Comparison of ENCODE assay signal across 30 mouse cellular contexts in the genomic region with DNA sequence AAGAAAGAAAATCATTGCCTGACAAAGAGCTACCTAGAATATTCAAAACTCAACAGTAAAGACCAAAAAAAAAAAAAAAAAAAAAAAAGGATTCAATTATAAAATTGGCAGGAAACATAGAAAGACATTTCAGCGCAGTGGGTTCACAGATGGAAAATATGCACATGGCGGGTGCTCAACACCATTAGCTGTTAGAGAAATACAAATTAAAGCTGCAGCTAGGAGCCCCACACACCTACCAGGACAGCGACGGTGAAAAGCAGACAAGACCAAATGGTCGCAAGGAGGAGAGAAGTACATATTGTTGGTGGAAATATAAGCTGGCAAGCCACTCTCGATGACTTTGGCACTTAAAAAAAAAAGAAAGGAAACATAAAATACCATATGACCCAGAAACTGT.
DNase-seq lines count a peak whose midpoint lies in the region; ATAC-seq and TF ChIP-seq lines count a peak whose summit lies in the region.
"Had no signal": no experiment of that assay in that cellular context is flagged by ENCODE, and none has a peak within 500 bp of the region (broad histone marks: within the 10 kb centered on the region; RNA-seq: fewer than 3 reads in every experiment).

No protein-coding gene starts in this region.

- no peaks in the 10 kb centered on the region for H3K9me3 ChIP-seq in forebrain, postnatal 0 days (ENCODE audit: low read length)
- H3K9me3 ChIP-seq in forebrain, embryonic 12.5 days: no peaks in the 10 kb centered on the region
- H3K9me3 ChIP-seq: embryonic facial prominence, embryonic 10.5 days; embryonic facial prominence, embryonic 15.5 days; heart, embryonic 13.5 days; liver, embryonic 13.5 days; midbrain, embryonic 13.5 days; neural tube, embryonic 13.5 days had no signal

- no peak; the same call in 1 of the 2 replicates for ATAC-seq in forebrain, postnatal 0 days
- no peak for ATAC-seq in forebrain, embryonic 12.5 days (ENCODE audit: low FRiP score)
- ATAC-seq: intestine, postnatal 0 days; midbrain, embryonic 13.5 days; Patski had no signal

- TF ChIP-seq CTCF in forebrain, postnatal 0 days (IDR thresholded peaks at IDR 0.05; ENCODE audit: low read depth): no peak
- no peak for TF ChIP-seq CTCF in brain, embryonic 14.5 days (IDR thresholded peaks at IDR 0.05; ENCODE audit: borderline replicate concordance, extremely low read depth, insufficient read depth, insufficient read length)

- H3K27ac ChIP-seq in forebrain, postnatal 0 days (ENCODE audit: low read depth, low read length): no peak overlapping the region
- H3K27ac ChIP-seq in forebrain, embryonic 12.5 days: no peak overlapping the region
- H3K27ac ChIP-seq: embryonic facial prominence, embryonic 10.5 days; embryonic facial prominence, embryonic 15.5 days; gastrocnemius, adult 2 months; heart, adult 2 months; heart, embryonic 13.5 days; hindbrain, embryonic 14.5 days; liver, embryonic 13.5 days; macrophage; midbrain, embryonic 13.5 days; neural tube, embryonic 13.5 days had no signal

- no peaks in the 10 kb centered on the region for H3K4me1 ChIP-seq in forebrain, postnatal 0 days (ENCODE audit: insufficient read depth)
- H3K4me1 ChIP-seq in forebrain, embryonic 12.5 days: no peaks in the 10 kb centered on the region
- H3K4me1 ChIP-seq: embryonic facial prominence, embryonic 15.5 days; liver, embryonic 13.5 days; midbrain, embryonic 13.5 days; neural tube, embryonic 13.5 days had no signal

- no peaks in the 10 kb centered on the region for H3K36me3 ChIP-seq in forebrain, postnatal 0 days (ENCODE audit: insufficient read depth)
- no peaks in the 10 kb centered on the region for H3K36me3 ChIP-seq in forebrain, embryonic 12.5 days (replicated peaks)
- H3K36me3 ChIP-seq: embryonic facial prominence, embryonic 10.5 days; embryonic facial prominence, embryonic 15.5 days; heart, embryonic 13.5 days; liver, embryonic 13.5 days; midbrain, embryonic 13.5 days; neural tube, embryonic 13.5 days had no signal

- no peak overlapping the region for H3K9ac ChIP-seq in forebrain, postnatal 0 days
- H3K9ac ChIP-seq in forebrain, embryonic 12.5 days: no peak overlapping the region
- H3K9ac ChIP-seq: embryonic facial prominence, embryonic 15.5 days; heart, embryonic 13.5 days; hindbrain, embryonic 14.5 days; liver, embryonic 13.5 days; midbrain, embryonic 13.5 days; neural tube, embryonic 13.5 days had no signal

- DNase-seq in cerebellum, adult 9-10 months: peak; percentile 33
- no peak for DNase-seq in cerebellum, postnatal 4 days (ENCODE audit: low spot score in 2 of 2)
- DNase-seq in forebrain, postnatal 0 days: peak; percentile 56
- DNase-seq in brain, embryonic 14.5 days (ENCODE audit: low read depth): peak; percentile 50
- DNase-seq in layer of hippocampus, postnatal 36 days: peak; percentile 30 to 31
- DNase-seq in left cerebral cortex, postnatal 10 days (ENCODE audit: extremely low spot score in 1 of 2, low spot score in 2 of 2): no peak
- DNase-seq: adrenal gland, postnatal 10 days; cerebellum, postnatal 10 days; gastrocnemius, adult 2 months; gastrocnemius, postnatal 36 days; heart, adult 2 months; heart, postnatal 10 days; kidney, adult 9 months; kidney, postnatal 10 days; left cerebral cortex, postnatal 4 days; liver, embryonic 13.5 days; lung, adult 2 months; lung, postnatal 10 days; thymus, adult 2 months; thymus, postnatal 36 days had no signal

- no peak overlapping the region for H3K4me3 ChIP-seq in forebrain, postnatal 0 days (ENCODE audit: low read depth, low read length)
- no peak overlapping the region for H3K4me3 ChIP-seq in forebrain, embryonic 12.5 days (replicated peaks)
- H3K4me3 ChIP-seq: embryonic facial prominence, embryonic 10.5 days; embryonic facial prominence, embryonic 15.5 days; gastrocnemius, adult 2 months; heart, adult 2 months; heart, embryonic 13.5 days; liver, embryonic 13.5 days; midbrain, embryonic 13.5 days; neural tube, embryonic 13.5 days had no signal

- WGBS in forebrain, postnatal 0 days: 65% methylated on average over 6 of the region's 6 CpGs
- whole genome bisulfite sequencing in forebrain, embryonic 12.5 days: 93% methylated on average over 6 of the region's 6 CpGs

- intact Hi-C loops in left cerebral cortex, postnatal 10 days (cut with DNase I): no loop called here

- no peaks in the 10 kb centered on the region for H3K27me3 ChIP-seq in forebrain, postnatal 0 days (ENCODE audit: insufficient read depth, low read length)
- no peaks in the 10 kb centered on the region for H3K27me3 ChIP-seq in forebrain, embryonic 12.5 days
- H3K27me3 ChIP-seq: embryonic facial prominence, embryonic 15.5 days; heart, embryonic 13.5 days; liver, embryonic 13.5 days; midbrain, embryonic 13.5 days; neural tube, embryonic 13.5 days; Patski had no signal

- H3K4me2 ChIP-seq in forebrain, postnatal 0 days (ENCODE audit: low read depth): no peak overlapping the region
- no peak overlapping the region for H3K4me2 ChIP-seq in forebrain, embryonic 12.5 days
- H3K4me2 ChIP-seq: embryonic facial prominence, embryonic 15.5 days; heart, embryonic 13.5 days; hindbrain, embryonic 14.5 days; liver, embryonic 13.5 days; midbrain, embryonic 13.5 days; neural tube, embryonic 13.5 days had no signal

- TF ChIP-seq POLR2A in brain, embryonic 14.5 days (IDR thresholded peaks at IDR 0.05; ENCODE audit: borderline replicate concordance, extremely low read depth, insufficient read depth, insufficient read length, poor library complexity, severe bottlenecking): no peak

Comparison
In these comparisons a context has a peak if more than half of its experiments do, and no peak if none do; other contexts are left out.
1. DNase-seq: peak in cerebellum, adult 9-10 months (single experiment), forebrain, postnatal 0 days (single experiment), brain, embryonic 14.5 days (single experiment) and layer of hippocampus, postnatal 36 days (2 of 2); none in cerebellum, postnatal 4 days (0 of 2) and left cerebral cortex, postnatal 10 days (0 of 2).